Mouse (Mus musculus) erythroblast, embryonic 14.5 days (primary cell): ENCODE results near the gene Lmtk2. TPM values are rescaled to one million over a fixed set of nuclear protein-coding genes. Genes with fewer than 3 reads are reported as not detected.
A peak's percentile ranks its signal among the peaks of the same experiment; 100 is the strongest.

Experiments
- H3K27me3 ChIP-seq: 2 replicates; pipeline ENCODE4 v1.6.1; 2012; ENCODE audit warnings: inconsistent platforms; ENCODE audit not compliant: control insufficient read depth
- H3K36me3 ChIP-seq: 2 replicates; pipeline ENCODE4 v1.6.1; 2012; ENCODE audit warnings: mild to moderate bottlenecking, inconsistent platforms; ENCODE audit not compliant: control insufficient read depth
- H3K4me1 ChIP-seq: 2 replicates; pipeline ENCODE4 v1.6.1; 2012; ENCODE audit warnings: inconsistent platforms; ENCODE audit not compliant: control insufficient read depth
- H3K4me3 ChIP-seq: replicated peaks from 2 replicates; pipeline ENCODE3; 2012; ENCODE audit warnings: moderate library complexity, mild to moderate bottlenecking, inconsistent platforms
- H3K9me3 ChIP-seq: 2 replicates; pipeline ENCODE4 v1.6.1; 2012; ENCODE audit warnings: low read length, inconsistent platforms, mixed read lengths; ENCODE audit not compliant: control insufficient read depth
- GATA1 ChIP-seq: IDR thresholded peaks from 2 replicates; pipeline ENCODE4 v1.6.1; 2012; ENCODE audit warnings: low read length, inconsistent platforms, mixed read lengths
- TAL1 ChIP-seq: IDR thresholded peaks from 3 replicates; pipeline ENCODE4 v1.6.1; 2012; ENCODE audit warnings: low read length, inconsistent platforms, mixed read lengths
- polyA plus RNA-seq: library from polyadenylated mRNA; stranded (reverse); fragments of >175 nt; gene quantifications from 2 replicates; pipeline ENCODE4 v1.2.3, GENCODE M21; 2012

Lmtk2 gene
- polyA plus RNA-seq, 1 experiment: 0.73 TPM

DNA sequence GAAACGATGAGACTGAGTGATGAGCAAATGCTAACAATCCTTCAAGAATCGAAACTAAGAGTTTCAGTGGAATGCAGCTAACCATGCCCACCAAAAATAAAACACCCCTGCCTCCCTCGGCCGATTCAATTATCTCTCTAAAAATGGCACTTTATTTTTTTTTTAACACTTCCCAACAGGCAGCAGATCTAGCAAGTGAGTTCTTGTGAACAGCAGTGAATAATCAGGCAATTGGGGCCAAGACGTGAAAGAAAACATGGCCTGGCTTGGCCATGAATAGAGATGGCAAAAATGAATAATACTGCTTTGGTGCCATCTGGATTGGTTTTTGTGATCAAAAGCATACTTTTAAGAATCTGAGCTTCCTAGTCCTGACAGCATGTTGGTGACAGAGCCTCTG lies 18.2 kb upstream of the Lmtk2 start:
- H3K9me3 ChIP-seq: no peaks in the 10 kb centered on the region
- H3K27me3 ChIP-seq: no peaks in the 10 kb centered on the region
- TF ChIP-seq GATA1: no peak
- no peak for TF ChIP-seq TAL1
- H3K4me1 ChIP-seq: no peaks in the 10 kb centered on the region
- H3K4me3 ChIP-seq: no peak overlapping the region
- no peaks in the 10 kb centered on the region for H3K36me3 ChIP-seq

DNA sequence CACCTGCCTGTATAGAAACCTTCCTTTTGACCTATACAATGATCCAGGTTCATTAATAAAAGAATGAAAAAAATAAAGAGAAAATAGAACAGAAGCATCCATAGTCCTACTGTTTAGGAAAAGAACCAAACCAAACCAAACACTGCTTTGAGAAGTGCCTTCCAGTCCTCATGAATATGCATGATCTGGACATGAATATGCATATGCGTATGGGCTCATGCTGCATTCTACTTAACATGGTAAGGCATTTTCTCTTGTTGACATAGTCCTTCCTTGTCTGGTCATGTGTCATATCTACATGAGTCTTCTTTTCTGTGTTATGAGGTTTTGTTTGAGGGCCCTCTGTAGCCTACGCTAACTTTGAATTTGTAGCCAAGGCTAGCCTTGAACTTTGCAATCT lies 16.7 kb upstream of the Lmtk2 start:
- no peak overlapping the region for H3K4me3 ChIP-seq
- no peaks in the 10 kb centered on the region for H3K36me3 ChIP-seq
- no peaks in the 10 kb centered on the region for H3K27me3 ChIP-seq
- TF ChIP-seq GATA1 (no peak), TAL1 (no peak)
- H3K4me1 ChIP-seq: no peaks in the 10 kb centered on the region
- H3K9me3 ChIP-seq: no peaks in the 10 kb centered on the region

DNA sequence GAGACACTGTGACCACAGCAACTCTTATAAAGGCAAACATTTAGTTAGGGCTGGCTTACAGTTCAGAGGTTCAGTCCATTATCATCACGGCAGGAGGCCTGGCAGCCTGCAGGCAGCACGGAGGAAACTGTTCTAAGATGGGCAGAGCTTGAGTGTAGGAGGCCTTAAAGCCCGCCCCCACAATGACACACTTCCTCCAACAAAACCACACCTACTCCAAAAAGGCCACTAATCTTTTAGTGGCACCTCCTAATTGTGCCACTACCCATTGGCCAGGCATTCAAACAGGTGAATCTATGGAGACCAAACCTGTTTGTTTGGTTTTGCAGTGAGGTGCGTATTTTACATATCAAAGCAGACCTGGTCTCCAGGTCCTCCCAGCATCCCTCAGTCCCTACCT lies 16.0 kb upstream of the Lmtk2 start:
- Histone ChIP-seq H3K4me1 (no peaks in the 10 kb centered on the region), H3K9me3 (no peaks in the 10 kb centered on the region), H3K27me3 (no peaks in the 10 kb centered on the region), H3K36me3 (no peaks in the 10 kb centered on the region), H3K4me3 (no peak overlapping the region)
- no peak for TF ChIP-seq GATA1
- TF ChIP-seq TAL1: no peak

DNA sequence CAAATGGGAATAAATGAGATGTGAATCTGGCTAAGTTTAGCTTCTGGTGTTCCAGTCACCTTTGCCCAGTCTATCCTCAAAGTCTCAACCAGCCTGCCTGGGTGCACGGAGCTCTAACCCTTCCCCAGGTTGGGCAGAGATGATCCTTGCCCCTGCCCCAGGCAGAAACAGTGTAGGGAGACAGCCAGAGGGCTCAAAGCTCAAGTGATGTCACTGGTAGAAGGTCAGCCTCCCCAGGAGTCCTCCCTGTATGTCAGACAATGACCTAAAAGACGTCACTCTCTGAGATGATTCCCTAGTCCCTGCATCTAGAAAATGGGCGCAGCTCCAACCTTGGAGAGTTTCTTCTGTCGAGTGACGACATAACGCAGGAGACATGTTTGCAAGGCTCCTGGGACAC lies 14.5 kb upstream of the Lmtk2 start:
- TF ChIP-seq GATA1 (no peak), TAL1 (no peak)
- no peaks in the 10 kb centered on the region for H3K9me3 ChIP-seq
- H3K27me3 ChIP-seq: no peaks in the 10 kb centered on the region
- H3K36me3 ChIP-seq: no peaks in the 10 kb centered on the region
- no peak overlapping the region for H3K4me3 ChIP-seq
- no peaks in the 10 kb centered on the region for H3K4me1 ChIP-seq

DNA sequence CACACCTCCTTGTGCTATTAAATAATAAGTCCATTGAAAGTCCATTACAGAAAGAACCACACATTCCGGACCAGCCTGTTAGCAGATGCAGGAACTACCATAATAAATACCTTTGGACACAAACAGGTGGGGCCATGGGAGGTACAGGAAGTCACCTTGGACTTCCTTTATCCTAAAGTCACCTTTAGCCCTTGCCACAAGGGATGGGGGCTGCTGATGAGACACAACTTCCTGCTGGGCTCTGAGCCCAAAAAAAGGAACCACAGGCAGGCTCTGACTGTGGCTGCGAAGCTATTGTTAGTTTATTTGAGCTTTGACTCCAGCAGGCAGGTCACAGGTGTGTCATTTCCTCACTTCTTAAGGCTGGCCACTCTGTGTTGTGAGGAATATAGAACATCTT lies 13.7 kb upstream of the Lmtk2 start:
- H3K9me3 ChIP-seq: no peaks in the 10 kb centered on the region
- H3K27me3 ChIP-seq: no peaks in the 10 kb centered on the region
- H3K4me1 ChIP-seq: no peaks in the 10 kb centered on the region
- no peak overlapping the region for H3K4me3 ChIP-seq
- TF ChIP-seq TAL1 (no peak), GATA1 (no peak)
- H3K36me3 ChIP-seq: no peaks in the 10 kb centered on the region

DNA sequence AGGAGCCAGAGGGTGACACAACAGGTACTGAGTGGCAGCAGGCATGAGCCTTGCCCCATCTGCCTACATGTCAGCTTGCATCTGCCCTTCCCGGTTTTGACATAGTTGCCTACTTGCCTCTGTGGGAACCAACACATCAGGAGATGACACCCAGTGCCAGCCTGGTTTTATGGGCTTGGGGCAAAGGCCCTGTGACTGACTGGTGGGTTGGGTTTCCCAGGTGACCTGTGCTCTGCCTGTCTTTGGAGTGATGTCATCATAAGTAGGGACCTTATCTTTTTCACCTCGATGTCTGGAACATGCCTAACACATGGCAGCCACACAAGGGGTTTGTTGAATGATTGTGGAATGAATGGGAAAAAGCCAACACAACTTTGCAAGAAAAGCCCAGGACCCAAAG lies 11.9 kb upstream of the Lmtk2 start:
- H3K27me3 ChIP-seq: no peaks in the 10 kb centered on the region
- H3K4me1 ChIP-seq: no peaks in the 10 kb centered on the region
- H3K4me3 ChIP-seq: no peak overlapping the region
- TF ChIP-seq TAL1 (no peak), GATA1 (no peak)
- no peaks in the 10 kb centered on the region for H3K9me3 ChIP-seq
- H3K36me3 ChIP-seq: no peaks in the 10 kb centered on the region

DNA sequence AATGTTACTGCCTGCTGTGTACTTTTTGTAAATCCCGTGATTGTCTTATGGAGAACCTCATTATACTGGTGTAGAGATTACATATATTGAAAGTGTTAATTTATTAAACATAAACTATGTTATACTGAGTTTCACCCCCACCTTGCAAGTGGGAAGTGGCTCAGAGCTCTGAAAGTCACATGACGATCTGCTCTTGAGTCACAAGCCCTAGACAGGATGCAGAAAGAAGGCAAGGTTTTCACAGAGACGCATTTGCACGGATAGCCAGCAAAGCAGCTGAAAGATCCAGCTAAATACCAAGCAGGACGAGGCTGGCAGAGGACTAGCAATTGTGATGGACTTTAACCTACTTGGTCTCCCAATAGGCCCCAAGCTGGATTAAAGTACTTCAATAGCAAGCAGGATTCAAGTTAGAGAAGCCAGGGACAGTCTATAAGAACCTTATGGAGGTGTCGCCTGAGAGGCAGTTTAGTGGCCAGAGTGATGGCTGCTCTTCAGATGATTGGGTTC lies 4.7 kb upstream of the Lmtk2 start:
- TF ChIP-seq TAL1: no peak
- TF ChIP-seq GATA1: no peak
- peaks cover 5% of the 10 kb centered on the region for H3K4me1 ChIP-seq
- H3K9me3 ChIP-seq: no peaks in the 10 kb centered on the region
- H3K36me3 ChIP-seq: no peaks in the 10 kb centered on the region
- H3K27me3 ChIP-seq: peaks cover 46% of the 10 kb centered on the region
- no peak overlapping the region for H3K4me3 ChIP-seq

DNA sequence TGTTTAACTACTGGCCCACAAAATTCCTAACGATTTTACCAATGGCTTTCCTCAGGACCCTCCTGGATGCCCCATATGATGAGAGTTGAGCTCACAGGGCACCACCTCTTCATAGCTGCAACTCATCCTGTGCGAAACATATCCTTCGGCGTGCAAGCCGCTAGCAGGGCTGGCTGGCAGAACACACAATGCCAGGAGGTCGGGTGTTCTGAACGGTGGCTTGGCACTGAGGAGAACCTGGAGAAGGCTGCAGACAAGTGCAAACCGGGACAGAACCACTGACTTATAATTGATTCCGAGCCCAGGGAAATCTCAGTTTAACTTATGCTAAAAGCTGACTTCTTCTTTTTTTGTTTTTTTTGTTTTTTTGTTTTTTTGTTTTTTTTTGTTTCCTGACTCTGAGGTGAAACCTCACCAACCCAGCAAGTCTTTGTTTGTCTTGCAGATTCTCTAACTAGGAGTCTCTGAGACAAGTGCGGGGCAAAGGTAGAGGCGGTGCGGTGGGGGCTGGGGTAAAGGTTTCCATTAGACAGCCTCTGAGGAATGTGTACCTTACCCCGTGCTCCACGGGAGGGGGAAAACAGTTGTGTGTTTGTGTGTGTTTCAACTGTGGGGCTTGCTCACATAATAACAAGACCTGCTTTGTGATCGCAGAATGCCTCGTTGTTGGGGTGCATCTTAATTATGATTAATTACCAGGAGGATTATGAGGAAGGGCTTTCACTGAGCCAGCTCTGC lies 2.2 kb upstream of the Lmtk2 start:
- Histone ChIP-seq H3K27me3 (peaks cover 46% of the 10 kb centered on the region), H3K4me3 (no peak overlapping the region), H3K36me3 (peaks cover under 1% of the 10 kb centered on the region), H3K9me3 (no peaks in the 10 kb centered on the region), H3K4me1 (peaks cover 24% of the 10 kb centered on the region)
- TF ChIP-seq TAL1 (no peak), GATA1 (no peak)

DNA sequence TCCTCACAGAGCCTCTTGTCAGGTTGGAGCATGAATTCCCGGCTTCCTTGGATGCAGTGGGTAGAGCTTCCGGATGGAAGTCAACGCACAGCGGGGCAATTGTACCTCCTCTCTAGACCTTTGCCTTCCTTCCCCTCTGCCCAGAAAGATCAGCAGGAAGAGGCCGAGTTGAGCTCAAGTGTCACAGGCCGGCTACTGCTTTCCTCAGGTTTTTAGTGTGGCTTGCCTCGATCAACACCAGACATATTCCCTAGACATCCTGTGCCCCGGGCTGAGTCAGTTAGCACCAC lies 1.7 kb upstream of the Lmtk2 start:
- TF ChIP-seq TAL1 (no peak), GATA1 (no peak)
- Histone ChIP-seq H3K9me3 (no peaks in the 10 kb centered on the region), H3K36me3 (peaks cover 4% of the 10 kb centered on the region), H3K4me1 (peaks cover 29% of the 10 kb centered on the region), H3K27me3 (peaks cover 46% of the 10 kb centered on the region), H3K4me3 (no peak overlapping the region)

DNA sequence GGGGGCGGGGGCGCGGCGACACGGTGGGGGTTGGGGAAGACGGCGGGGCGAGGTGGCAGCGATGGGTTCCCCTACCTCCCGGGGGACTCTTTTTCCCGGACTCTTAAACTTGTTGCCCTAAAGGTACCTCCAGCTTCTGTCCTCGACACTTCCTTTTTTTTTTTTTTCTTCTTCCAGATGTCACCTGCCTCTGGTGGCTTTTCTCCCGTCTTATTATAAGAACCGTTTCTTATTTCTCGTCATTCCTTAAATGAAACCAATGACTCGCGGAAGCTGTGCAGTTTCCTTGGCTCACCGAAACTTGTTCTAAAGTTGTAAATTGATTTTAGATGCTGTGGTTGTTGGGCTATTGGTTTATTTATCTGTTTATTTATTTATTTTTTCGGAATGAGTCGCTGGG lies 712 bp downstream of the Lmtk2 start:
- Histone ChIP-seq H3K36me3 (peaks cover 7% of the 10 kb centered on the region), H3K27me3 (peaks cover 38% of the 10 kb centered on the region), H3K4me3 (peak overlapping the region; percentile 94), H3K9me3 (no peaks in the 10 kb centered on the region), H3K4me1 (peaks cover 49% of the 10 kb centered on the region)
- no peak for TF ChIP-seq TAL1
- no peak for TF ChIP-seq GATA1
